Mouse (Mus musculus) ES-E14 (cell line): ENCODE measurements around the gene Cisd1. TPM values are rescaled to one million over a fixed set of nuclear protein-coding genes. Genes with fewer than 3 reads are reported as not detected.

ENCODE experiments used
- DNase-seq: peaks from one replicate; pipeline ENCODE4 v3.0.0-alpha.2; 2013; ENCODE audit warnings: low read depth, low spot score
- H3K27ac ChIP-seq: 2 replicates; pipeline ENCODE4 v1.5.1; 2012; ENCODE audit warnings: low read depth, mild to moderate bottlenecking, low read length, moderate library complexity, mixed read lengths; ENCODE audit not compliant: poor library complexity, insufficient read depth, severe bottlenecking
- H3K36me3 ChIP-seq: 2 replicates; pipeline ENCODE4 v1.6.1; 2012; ENCODE audit warnings: mild to moderate bottlenecking, low read length, moderate library complexity, mixed read lengths; ENCODE audit not compliant: control insufficient read depth, poor library complexity, insufficient read depth, severe bottlenecking
- H3K4me1 ChIP-seq, 2 experiments: fragments of 150-350 bp in 1 of 2; sonication (generic) in 1 of 2; 2 replicates each; pipeline ENCODE4 v1.6.1; 2012; ENCODE audit warnings: low read length in 2 of 2, mild to moderate bottlenecking in 1 of 2, mixed read lengths in 1 of 2; ENCODE audit not compliant: control insufficient read depth in 2 of 2, insufficient read depth in 2 of 2, poor library complexity in 1 of 2
- H3K4me3 ChIP-seq, 2 experiments: fragments of 150-350 bp in 1 of 2; sonication (generic) in 1 of 2; 2 replicates each; pipeline ENCODE4 v1.5.1; 2012; ENCODE audit warnings: low read length in 2 of 2, low read depth in 1 of 2, mild to moderate bottlenecking in 1 of 2, mixed read lengths in 1 of 2; ENCODE audit not compliant: insufficient read depth in 1 of 2, poor library complexity in 1 of 2, severe bottlenecking in 1 of 2
- H3K9ac ChIP-seq: 2 replicates; pipeline ENCODE4 v1.6.1; 2012; ENCODE audit warnings: low read depth, mild to moderate bottlenecking, low read length, mixed read lengths; ENCODE audit not compliant: poor library complexity, insufficient read depth, severe bottlenecking
- H3K9me3 ChIP-seq: fragments of 150-350 bp; sonication (generic); 2 replicates; pipeline ENCODE4 v1.6.1; 2012; ENCODE audit warnings: low read depth, mild to moderate bottlenecking, low read length; ENCODE audit not compliant: control insufficient read depth, insufficient read depth
- CHD2 ChIP-seq: IDR thresholded peaks from 2 replicates; pipeline ENCODE4 v1.6.1; 2014; ENCODE audit warnings: mild to moderate bottlenecking, low read depth, low read length, inconsistent platforms
- HCFC1 ChIP-seq: IDR thresholded peaks from 2 replicates; pipeline ENCODE4 v1.6.1; 2012; ENCODE audit warnings: low read length, inconsistent platforms, borderline replicate concordance; ENCODE audit not compliant: insufficient read depth
- MAFK ChIP-seq: IDR thresholded peaks from 2 replicates; pipeline ENCODE4 v1.6.1; 2014; ENCODE audit warnings: mild to moderate bottlenecking, low read depth, low read length, inconsistent platforms; ENCODE audit not compliant: insufficient read depth
- ZC3H11A ChIP-seq: IDR thresholded peaks from 2 replicates; pipeline ENCODE4 v1.6.1; 2012; ENCODE audit warnings: low read depth, mild to moderate bottlenecking, inconsistent platforms, low read length, borderline replicate concordance
- ZNF384 ChIP-seq: IDR thresholded peaks from 2 replicates; pipeline ENCODE4 v1.6.1; 2012; ENCODE audit warnings: low read depth, low read length, inconsistent platforms
- in situ Hi-C, 2 experiments: fragments of 600-800 bp; cut with MboI; formaldehyde crosslinking; loops; one replicate each; pipeline ENCODE4 v1.15.1; 2025; ENCODE audit warnings: low sequenced_read_pairs in 2 of 2, inconsistent platforms in 1 of 2; ENCODE audit not compliant: unreplicated experiment in 2 of 2
- total RNA-seq: library from RNA; depleted of rRNA; stranded (reverse); fragments of 300-350 nt; gene quantifications from 2 replicates; pipeline ENCODE4 v1.2.3, GENCODE M21; 2012

The Cisd1 gene
- total RNA-seq, 1 experiment, result 158 TPM

GRCm38 (mm10) chr10:71326123-71326522, 18.6 kb downstream of the Cisd1 start:
- Histone ChIP-seq H3K9ac (no peak overlapping the region), H3K36me3 (peaks cover 15% of the 10 kb centered on the region), H3K27ac (no peak overlapping the region), H3K4me3 (no peak overlapping the region), H3K4me1 (peaks cover 0 to 8% of the 10 kb centered on the region in 2 experiments; a peak in 1 of 4 replicates), H3K9me3 (no peaks in the 10 kb centered on the region)
- in situ Hi-C loops, result no loop called here
- no peak for TF ChIP-seq HCFC1
- DNase-seq, result no peak

GRCm38 (mm10) chr10:71323669-71324068, 21.1 kb downstream of the Cisd1 start:
- peaks cover 0 to 8% of the 10 kb centered on the region in 2 experiments; a peak in 1 of 4 replicates for H3K4me1 ChIP-seq
- no peak overlapping the region for H3K4me3 ChIP-seq
- in situ Hi-C loops, result no loop called here
- no peak overlapping the region for H3K27ac ChIP-seq
- no peak overlapping the region for H3K9ac ChIP-seq
- no peaks in the 10 kb centered on the region; the same call in 1 of the 2 replicates for H3K36me3 ChIP-seq
- no peaks in the 10 kb centered on the region for H3K9me3 ChIP-seq
- DNase-seq, result no peak
- no peak for TF ChIP-seq MAFK
- no peak for TF ChIP-seq HCFC1
- no peak for TF ChIP-seq ZC3H11A
- no peak for TF ChIP-seq CHD2
- TF ChIP-seq ZNF384, result no peak

- DNase-seq, result no peak
- Histone ChIP-seq H3K9me3 (no peaks in the 10 kb centered on the region), H3K27ac (no peak overlapping the region), H3K4me1 (no peaks in the 10 kb centered on the region), H3K9ac (no peak overlapping the region), H3K36me3 (no peaks in the 10 kb centered on the region), H3K4me3 (no peak overlapping the region)
- no peak for TF ChIP-seq MAFK
- TF ChIP-seq HCFC1, result no peak
- TF ChIP-seq ZC3H11A, result no peak
- TF ChIP-seq ZNF384, result no peak
- no peak for TF ChIP-seq CHD2
- in situ Hi-C loops, result no loop called here
Measured at GRCm38 (mm10) chr10:71316497-71316896, 28.3 kb downstream of the Cisd1 start.

GRCm38 (mm10) chr10:71316056-71316455, 28.7 kb downstream of the Cisd1 start:
- Histone ChIP-seq H3K9me3 (no peaks in the 10 kb centered on the region), H3K4me3 (no peak overlapping the region), H3K36me3 (no peaks in the 10 kb centered on the region), H3K4me1 (no peaks in the 10 kb centered on the region), H3K27ac (no peak overlapping the region), H3K9ac (no peak overlapping the region)
- TF ChIP-seq HCFC1, result no peak
- no peak for TF ChIP-seq ZC3H11A
- no peak for TF ChIP-seq ZNF384
- no peak for TF ChIP-seq MAFK
- TF ChIP-seq CHD2, result no peak
- in situ Hi-C loops, result no loop called here
- no peak for DNase-seq

GRCm38 (mm10) chr10:71314596-71314995, 30.2 kb downstream of the Cisd1 start:
- DNase-seq, result no peak
- H3K4me3 ChIP-seq, result no peak overlapping the region
- no peaks in the 10 kb centered on the region for H3K36me3 ChIP-seq
- H3K9me3 ChIP-seq, result no peaks in the 10 kb centered on the region
- no peak overlapping the region for H3K27ac ChIP-seq
- TF ChIP-seq ZNF384 (no peak), ZC3H11A (no peak), HCFC1 (no peak), CHD2 (no peak), MAFK (no peak)
- no peak overlapping the region for H3K9ac ChIP-seq
- no peaks in the 10 kb centered on the region for H3K4me1 ChIP-seq
- in situ Hi-C loops, result no loop called here
